Mouse (Mus musculus): Measurements from ENCODE around the gene Mettl26.

DNA sequence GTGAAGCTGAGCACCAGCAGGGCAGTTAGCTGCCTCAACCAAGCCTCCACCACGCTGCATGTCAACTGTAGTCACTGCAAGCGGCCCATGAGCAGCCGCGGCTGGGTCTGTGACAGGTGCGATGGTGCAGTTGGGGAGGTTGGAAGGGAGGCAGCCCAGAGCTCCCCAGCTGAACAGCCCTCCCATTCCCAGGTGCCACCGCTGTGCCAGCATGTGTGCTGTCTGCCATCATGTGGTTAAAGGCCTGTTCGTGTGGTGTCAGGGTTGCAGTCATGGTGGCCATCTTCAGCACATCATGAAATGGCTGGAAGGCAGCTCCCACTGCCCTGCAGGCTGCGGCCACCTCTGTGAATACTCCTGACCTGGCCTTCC, 46.7 kb upstream of the Mettl26 start:
- TF ChIP-seq TAL1 (conservative IDR thresholded peaks at IDR 0.05; ENCODE audit: low read depth, low read length) (no peak), CTCF (IDR thresholded peaks at IDR 0.05; ENCODE audit: low read depth, low read length) (no peak), GATA2 (IDR thresholded peaks at IDR 0.05; ENCODE audit: borderline replicate concordance, low read depth, low read length) (no peak), GATA1 (IDR thresholded peaks at IDR 0.05; ENCODE audit: borderline replicate concordance, low read length) (no peak), POLR2AphosphoS5 (IDR thresholded peaks at IDR 0.05; ENCODE audit: insufficient replicate concordance, low read depth, low read length) (peak; percentile 33; the same call in 1 of the 2 replicates)
